Mouse (Mus musculus) WW6 (cell line): ENCODE data around the gene Kcnd3.

Experiments used
- DNase-seq: peaks from one replicate; pipeline ENCODE4 v3.0.0-alpha.2; 2013; ENCODE audit warnings: low read depth, low spot score

The Kcnd3 gene

DNA sequence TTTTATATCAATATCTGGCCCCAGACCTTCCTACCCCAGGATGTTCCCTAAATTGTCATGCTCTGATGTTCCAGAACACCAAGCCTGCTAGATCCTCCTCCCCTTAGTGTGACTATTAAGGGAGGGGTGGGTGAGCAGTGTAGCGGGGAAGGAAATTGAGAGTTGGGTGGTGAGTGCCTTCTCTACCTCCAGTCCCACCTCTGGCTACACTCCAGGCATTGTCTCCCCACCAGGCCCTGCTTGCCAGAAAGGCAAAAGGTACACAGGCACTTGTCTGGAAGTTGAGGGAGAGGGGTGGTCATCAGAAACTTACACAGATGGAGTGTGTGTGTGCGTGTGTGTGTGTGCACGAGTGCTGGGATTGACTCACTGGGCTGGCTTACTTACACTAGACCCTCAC lies 270.4 kb downstream of the Kcnd3 start:
- DNase-seq, result no peak
